Comparison of ENCODE assay signal across 8 mouse cellular contexts in the genomic region with DNA sequence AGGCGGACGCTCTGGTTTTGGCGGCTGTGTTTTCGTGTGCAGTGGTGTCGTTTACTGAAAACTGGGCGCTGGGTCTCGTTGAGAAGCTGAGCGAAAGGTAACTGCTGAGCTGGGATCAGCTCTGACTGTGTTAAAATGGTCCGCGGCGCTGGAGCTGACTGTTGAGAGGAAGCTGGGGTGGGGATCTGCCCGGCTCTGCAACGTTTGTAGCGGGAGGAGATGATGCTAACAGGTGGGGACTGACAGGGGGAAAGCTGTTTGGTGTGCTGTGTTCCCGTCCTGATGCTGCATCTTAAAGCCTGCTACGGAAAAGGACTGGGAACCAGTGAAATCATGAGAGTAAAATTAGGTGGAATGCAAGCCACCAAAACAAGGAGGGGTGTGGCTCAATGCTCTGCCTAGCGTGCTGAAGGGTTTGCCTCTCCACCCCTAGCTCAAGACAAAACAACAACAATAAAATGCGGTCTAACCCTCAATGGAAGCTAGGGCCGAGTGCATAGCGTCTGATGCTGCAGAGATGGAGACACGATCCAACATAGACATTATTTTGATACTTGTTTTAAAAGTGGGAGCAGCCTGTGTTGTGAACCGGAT. TPM values are rescaled to one million over a fixed set of nuclear protein-coding genes. Genes with fewer than 3 reads are reported as not detected.
A peak's percentile ranks its signal among the peaks of the same experiment; 100 is the strongest.
DNase-seq lines count a peak whose midpoint lies in the region; ATAC-seq and TF ChIP-seq lines count a peak whose summit lies in the region.

No protein-coding gene starts in this region.

- POLR2A ChIA-PET in Patski (lab: Charles Lee), result no interaction called here

- under 1% methylated on average over 22 of the region's 22 CpGs for WGBS in heart, embryonic 15.5 days
- WGBS in forebrain, embryonic 16.5 days, result 1% methylated on average over 22 of the region's 22 CpGs

- H3K4me2 ChIP-seq in heart, embryonic 15.5 days, result peak overlapping the region; percentile 79
- peak overlapping the region; percentile 72 for H3K4me2 ChIP-seq in forebrain, embryonic 16.5 days (ENCODE audit: low read length)

- peak overlapping the region; percentile 63 for H3K9ac ChIP-seq in heart, embryonic 15.5 days
- H3K9ac ChIP-seq in forebrain, embryonic 16.5 days (replicated peaks; ENCODE audit: low read depth, low read length), result peak overlapping the region; percentile 80

- peaks cover 18% of the 10 kb centered on the region for H3K4me1 ChIP-seq in heart, embryonic 15.5 days (replicated peaks)
- H3K4me1 ChIP-seq in forebrain, embryonic 16.5 days (replicated peaks; ENCODE audit: control insufficient read depth, insufficient read depth, low read length), result peaks cover 25% of the 10 kb centered on the region

- ATAC-seq in heart, embryonic 15.5 days (replicated peaks; ENCODE audit: insufficient number of reproducible peaks, insufficient read depth, low FRiP score, low read depth), result no peak
- peak; percentile 19 for ATAC-seq in Patski
- ATAC-seq in forebrain, embryonic 16.5 days, result no peak
- ATAC-seq in megakaryocyte, adult 5-6 weeks (ENCODE audit: poor library complexity, severe bottlenecking), result peak; percentile 23

- DNase-seq in heart, adult 18-20 months, result no peak
- no peak for DNase-seq in Patski (ENCODE audit: low read depth, low spot score)
- DNase-seq in right cerebral cortex, postnatal 25 days, result no peak
- DNase-seq in layer of hippocampus, postnatal 25 days (ENCODE audit: extremely low spot score in 1 of 2, low spot score in 1 of 2), result no peak
- no peak for DNase-seq in cerebellum, adult 9-10 months

- H3K36me3 ChIP-seq in heart, embryonic 15.5 days, result no peaks in the 10 kb centered on the region
- H3K36me3 ChIP-seq in forebrain, embryonic 16.5 days (ENCODE audit: control insufficient read depth, insufficient read depth), result no peaks in the 10 kb centered on the region

- peak overlapping the region; percentile 71 for H3K4me3 ChIP-seq in heart, embryonic 15.5 days
- H3K4me3 ChIP-seq in forebrain, embryonic 16.5 days (replicated peaks; ENCODE audit: low read length), result peak overlapping the region; percentile 61

- peak overlapping the region; percentile 90 for H3K27ac ChIP-seq in heart, embryonic 15.5 days
- no peak overlapping the region for H3K27ac ChIP-seq in forebrain, embryonic 16.5 days (ENCODE audit: low read length)

- in situ Hi-C loops in Patski (cut with MboI; ENCODE audit: low pct_unique_long_range_greater_than_20kb), result no loop called here

- TF ChIP-seq CTCF in Patski (IDR thresholded peaks at IDR 0.05), result no peak

- CTCF ChIA-PET in Patski (lab: Charles Lee), result no interaction called here

- no peaks in the 10 kb centered on the region for H3K9me3 ChIP-seq in heart, embryonic 15.5 days (replicated peaks)
- H3K9me3 ChIP-seq in forebrain, embryonic 16.5 days (ENCODE audit: control insufficient read depth, low read length), result no peaks in the 10 kb centered on the region

- H3K27me3 ChIP-seq in heart, embryonic 15.5 days, result no peaks in the 10 kb centered on the region
- no peaks in the 10 kb centered on the region for H3K27me3 ChIP-seq in Patski
- H3K27me3 ChIP-seq in forebrain, embryonic 16.5 days (replicated peaks; ENCODE audit: control insufficient read depth, insufficient read depth, low read length), result no peaks in the 10 kb centered on the region

RNA-seq across cellular contexts. Expression of gene Mettl4, which starts 0.4 kb away (rescaled TPM):
- 12.6 and 13.8 TPM in 2 replicates for polyA plus RNA-seq in heart, embryonic 15.5 days (2015; fragmentation: Nextera tagmentation; extraction: Ambion mirVana)
- total RNA-seq in heart, adult 18-20 months (2021), result 1 to 10 TPM; 6.9 to 8.4 TPM
- polyA plus RNA-seq in Patski (2021), result 13.1 TPM
- 28.6 and 34.6 TPM in 2 replicates for polyA plus RNA-seq in forebrain, embryonic 16.5 days (2015; fragmentation: Nextera tagmentation; extraction: Ambion mirVana)
- total RNA-seq in megakaryocyte, adult 5-6 weeks (2015), result 14.5 and 15.6 TPM in 2 replicates
- 14.4 and 15.2 TPM in 2 replicates for total RNA-seq in megakaryocyte, adult 5-6 weeks (2017)
- 10 to 100 TPM; 13.7 to 14.8 TPM for total RNA-seq in layer of hippocampus, postnatal 25 days (2021)

Comparison
In these comparisons a context has a peak if more than half of its experiments do, and no peak if none do; other contexts are left out.
1. ATAC-seq: peak in Patski (single experiment) and megakaryocyte, adult 5-6 weeks (single experiment); none in heart, embryonic 15.5 days (single experiment) and forebrain, embryonic 16.5 days (single experiment).